Mouse (Mus musculus) E14TG2a.4 (cell line): ENCODE measurements at regions not wholly inside any gene's neighbourhood (a gene's known extent, or its start where the extent isn't known, plus 50 kb on each side); places are given as distances from the start of the nearest gene placed in this dataset.

Experiments used
- CTCF ChIP-seq: conservative IDR thresholded peaks from 2 replicates; pipeline ENCODE4 v1.5.1; 2014; ENCODE audit warnings: low read length
- POU5F1 ChIP-seq: IDR thresholded peaks from 2 replicates; pipeline ENCODE4 v1.6.1; 2014; ENCODE audit warnings: low read length, borderline replicate concordance

GRCm38 (mm10) chr3:31487596-31487995 lies 177.4 kb upstream of the Slc7a14 start:
- no peak for TF ChIP-seq CTCF
- TF ChIP-seq POU5F1 = no peak
